Mouse (Mus musculus): ENCODE measurements around the gene Sdf2. TPM values are rescaled to one million over a fixed set of nuclear protein-coding genes. Genes with fewer than 3 reads are reported as not detected.

Sdf2 gene
- polyA plus RNA-seq, 1 experiment from 2014 or later: 30.7 TPM

GRCm38 (mm10) chr11:78231518-78231917, 14.0 kb upstream of the Sdf2 start:
- Histone ChIP-seq H3K27me3 (replicated peaks) (no peaks in the 10 kb centered on the region), H3K4me1 (no peaks in the 10 kb centered on the region), H3K9me3 (replicated peaks) (no peaks in the 10 kb centered on the region), H3K27ac (no peak overlapping the region), H3K9ac (no peak overlapping the region), H3K4me2 (no peak overlapping the region), H3K36me3 (peaks cover 95% of the 10 kb centered on the region), H3K4me3 (no peak overlapping the region)
- no peak for ATAC-seq
- 80% methylated on average over 6 of the region's 6 CpGs for WGBS (ENCODE audit: insufficient replicate concordance)

GRCm38 (mm10) chr11:78240193-78240857, 5.2 kb upstream of the Sdf2 start:
- Histone ChIP-seq H3K9me3 (replicated peaks) (no peaks in the 10 kb centered on the region), H3K4me3 (no peak overlapping the region), H3K27ac (no peak overlapping the region), H3K36me3 (peaks cover 46% of the 10 kb centered on the region), H3K9ac (no peak overlapping the region), H3K27me3 (replicated peaks) (no peaks in the 10 kb centered on the region), H3K4me2 (no peak overlapping the region), H3K4me1 (peaks cover 23% of the 10 kb centered on the region)
- WGBS (ENCODE audit: insufficient replicate concordance): 86% methylated on average over 9 of the region's 9 CpGs
- no peak for ATAC-seq

DNA sequence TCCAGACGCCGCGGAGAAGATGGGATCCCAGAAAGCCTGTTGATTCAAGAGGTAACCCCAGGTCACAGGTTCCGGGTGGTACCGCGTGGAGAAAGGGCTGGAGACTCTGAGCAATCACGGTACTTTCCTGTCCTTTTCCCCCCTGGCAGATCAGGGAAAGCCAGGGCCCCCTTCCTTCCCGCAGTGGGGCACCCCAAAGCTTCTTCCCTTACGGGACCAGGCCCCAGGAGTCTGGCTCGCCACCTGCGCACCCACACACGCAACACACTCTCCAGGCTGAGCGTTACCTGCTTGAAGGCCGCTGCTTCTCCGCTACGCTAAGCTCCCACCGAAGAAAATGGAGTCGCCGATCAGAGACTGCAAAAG, 302 bp upstream of the Sdf2 start:
- H3K27ac ChIP-seq: peak overlapping the region; percentile 95
- H3K9ac ChIP-seq: peak overlapping the region; percentile 82
- WGBS (ENCODE audit: insufficient replicate concordance): under 1% methylated on average over 19 of the region's 19 CpGs
- no peaks in the 10 kb centered on the region for H3K9me3 ChIP-seq (replicated peaks)
- no peaks in the 10 kb centered on the region for H3K27me3 ChIP-seq (replicated peaks)
- H3K4me1 ChIP-seq: peaks cover 44% of the 10 kb centered on the region
- peak overlapping the region; percentile 85 for H3K4me2 ChIP-seq
- H3K36me3 ChIP-seq: peaks cover 19% of the 10 kb centered on the region
- peak overlapping the region; percentile 76 for H3K4me3 ChIP-seq
- ATAC-seq: peak; percentile 36

- Histone ChIP-seq H3K27ac (peak overlapping the region; percentile 95), H3K9ac (peak overlapping the region; percentile 82), H3K9me3 (replicated peaks) (no peaks in the 10 kb centered on the region), H3K27me3 (replicated peaks) (no peaks in the 10 kb centered on the region), H3K4me1 (peaks cover 44% of the 10 kb centered on the region), H3K4me3 (peak overlapping the region; percentile 76), H3K36me3 (peaks cover 23% of the 10 kb centered on the region), H3K4me2 (peak overlapping the region; percentile 85)
- ATAC-seq: no peak
- 50% methylated on average over 7 of the region's 7 CpGs for WGBS (ENCODE audit: insufficient replicate concordance)
Observed at GRCm38 (mm10) chr11:78246318-78247011, 919 bp downstream of the Sdf2 start.

DNA sequence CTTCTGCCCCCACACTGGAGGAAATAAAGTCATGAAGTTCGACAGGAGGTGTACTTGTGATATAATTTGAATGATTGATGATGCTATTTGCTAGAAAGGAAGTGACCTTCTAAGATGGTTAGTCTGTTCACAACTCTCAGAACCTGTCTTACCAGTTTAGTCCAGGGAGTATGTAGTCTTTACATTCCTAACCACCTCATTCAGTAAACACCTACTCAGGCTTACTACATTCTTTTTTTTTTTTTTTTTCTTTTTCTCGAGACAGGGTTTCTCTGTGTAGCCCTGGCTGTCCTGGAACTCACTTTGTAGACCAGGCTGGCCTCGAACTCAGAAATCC, 1.4 kb downstream of the Sdf2 start:
- H3K27ac ChIP-seq: no peak overlapping the region; the same call in 1 of the 2 replicates
- peak overlapping the region; percentile 85 for H3K4me2 ChIP-seq
- no peaks in the 10 kb centered on the region for H3K9me3 ChIP-seq (replicated peaks)
- H3K27me3 ChIP-seq (replicated peaks): no peaks in the 10 kb centered on the region
- H3K36me3 ChIP-seq: peaks cover 25% of the 10 kb centered on the region
- ATAC-seq: no peak
- peak overlapping the region; percentile 82; the same call in 1 of the 2 replicates for H3K9ac ChIP-seq
- WGBS (ENCODE audit: insufficient replicate concordance): 59% methylated on average over 3 of the region's 3 CpGs
- peak overlapping the region; percentile 76 for H3K4me3 ChIP-seq
- H3K4me1 ChIP-seq: peaks cover 44% of the 10 kb centered on the region

- peak overlapping the region; percentile 37; the same call in 1 of the 2 replicates for H3K9ac ChIP-seq
- peak overlapping the region; percentile 49 for H3K27ac ChIP-seq
- no peak for ATAC-seq
- no peaks in the 10 kb centered on the region for H3K9me3 ChIP-seq (replicated peaks)
- peaks cover 30% of the 10 kb centered on the region for H3K36me3 ChIP-seq
- 52% methylated on average over 4 of the region's 4 CpGs for WGBS (ENCODE audit: insufficient replicate concordance)
- H3K27me3 ChIP-seq (replicated peaks): no peaks in the 10 kb centered on the region
- H3K4me3 ChIP-seq: peak overlapping the region; percentile 30
- H3K4me1 ChIP-seq: peaks cover 44% of the 10 kb centered on the region
- peak overlapping the region; percentile 85 for H3K4me2 ChIP-seq
Observed at GRCm38 (mm10) chr11:78247727-78248140, 2.2 kb downstream of the Sdf2 start.

DNA sequence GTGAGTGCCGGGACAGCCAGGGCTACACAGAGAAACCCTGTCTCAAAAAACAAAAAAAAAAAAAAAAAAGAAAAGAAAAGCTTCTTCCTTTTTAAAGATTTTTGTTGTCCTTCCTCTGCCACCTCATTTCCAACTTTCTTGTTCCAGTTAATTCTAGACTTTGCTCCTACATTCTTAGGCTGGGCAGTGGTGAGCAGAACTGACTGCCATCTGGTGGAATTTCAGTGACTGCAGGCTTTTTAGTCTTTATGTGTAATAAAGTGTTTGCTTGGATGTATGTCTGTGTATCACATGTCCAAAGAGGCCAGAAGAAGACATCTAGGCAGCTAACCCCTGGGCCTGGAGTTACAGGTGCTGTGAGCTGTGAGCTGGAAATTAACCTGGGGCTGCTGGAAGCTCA, 11.1 kb downstream of the Sdf2 start:
- Histone ChIP-seq H3K27ac (no peak overlapping the region), H3K9me3 (replicated peaks) (no peaks in the 10 kb centered on the region), H3K27me3 (replicated peaks) (peaks cover 4% of the 10 kb centered on the region; the same call in 1 of the 2 replicates), H3K4me3 (no peak overlapping the region), H3K4me1 (no peaks in the 10 kb centered on the region), H3K9ac (no peak overlapping the region), H3K36me3 (peaks cover 34% of the 10 kb centered on the region), H3K4me2 (no peak overlapping the region)
- no peak for ATAC-seq
- WGBS (ENCODE audit: insufficient replicate concordance): 73% methylated on average over 1 of the region's 1 CpGs

GRCm38 (mm10) chr11:78260489-78261258, 15.1 kb downstream of the Sdf2 start:
- Histone ChIP-seq H3K27ac (0 out of 2 replicates have a peak overlapping the region, but pooled peaks have one; percentile 40), H3K9me3 (replicated peaks) (no peaks in the 10 kb centered on the region), H3K36me3 (peaks cover 26% of the 10 kb centered on the region), H3K9ac (peak overlapping the region; percentile 95; the same call in 1 of the 2 replicates), H3K27me3 (replicated peaks) (peaks cover 4% of the 10 kb centered on the region; the same call in 1 of the 2 replicates), H3K4me3 (peak overlapping the region; percentile 95), H3K4me2 (peak overlapping the region; percentile 97), H3K4me1 (peaks cover 18% of the 10 kb centered on the region)
- WGBS (ENCODE audit: insufficient replicate concordance): 75% methylated on average over 2 of the region's 2 CpGs
- no peak for ATAC-seq

- WGBS (ENCODE audit: insufficient replicate concordance): under 1% methylated on average over 96 of the region's 115 CpGs
- Histone ChIP-seq H3K4me2 (peak within 1 kb of the TSS; percentile 97), H3K36me3 (peaks cover 35% of the 10 kb centered on the region), H3K27ac (peak within 1 kb of the TSS; percentile 89), H3K9ac (peak within 1 kb of the TSS; percentile 95), H3K27me3 (replicated peaks) (peaks cover 4% of the 10 kb centered on the region; the same call in 1 of the 2 replicates), H3K9me3 (replicated peaks) (no peaks in the 10 kb centered on the region), H3K4me1 (peaks cover 18% of the 10 kb centered on the region), H3K4me3 (peak within 1 kb of the TSS; percentile 95)
- peak; percentile 98 for ATAC-seq
Observed at GRCm38 (mm10) chr11:78261380-78262352, 16.1 kb downstream of the Sdf2 start, which contains the start of gene 2610507B11Rik. Gene 2610507B11Rik (plus strand): TSS chr11:78261752.

- no peaks in the 10 kb centered on the region for H3K9me3 ChIP-seq (replicated peaks)
- H3K27me3 ChIP-seq (replicated peaks): peaks cover 4% of the 10 kb centered on the region; the same call in 1 of the 2 replicates
- H3K4me2 ChIP-seq: peak overlapping the region; percentile 97
- H3K4me3 ChIP-seq: peak overlapping the region; percentile 95
- no peak for ATAC-seq
- 4% methylated on average over 8 of the region's 8 CpGs for WGBS (ENCODE audit: insufficient replicate concordance)
- peak overlapping the region; percentile 95 for H3K9ac ChIP-seq
- peak overlapping the region; percentile 52 for H3K27ac ChIP-seq
- H3K36me3 ChIP-seq: peaks cover 44% of the 10 kb centered on the region
- H3K4me1 ChIP-seq: peaks cover 18% of the 10 kb centered on the region
Observed at GRCm38 (mm10) chr11:78262550-78262949, 17.0 kb downstream of the Sdf2 start.

DNA sequence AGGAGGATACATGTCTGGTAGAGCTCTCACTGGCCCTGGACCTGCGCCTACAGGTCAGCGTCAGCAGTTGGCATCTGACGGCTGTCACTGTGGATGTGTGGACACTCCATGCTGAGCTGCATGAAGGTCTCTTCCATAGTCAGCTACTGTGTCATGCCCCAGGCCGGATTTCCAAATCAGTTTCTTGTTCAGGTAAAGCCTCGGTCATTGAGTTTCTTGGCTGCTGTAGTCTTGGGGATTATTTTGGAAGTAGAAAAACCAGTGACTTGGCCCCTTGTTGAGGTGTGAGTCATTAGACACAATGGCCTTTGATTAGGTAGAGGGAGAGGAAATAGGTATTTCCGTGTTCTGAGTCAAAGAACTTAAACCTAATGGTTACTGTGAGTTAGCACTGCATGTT, 20.0 kb downstream of the Sdf2 start:
- H3K4me2 ChIP-seq: no peak overlapping the region
- 85% methylated on average over 6 of the region's 6 CpGs for WGBS (ENCODE audit: insufficient replicate concordance)
- H3K9ac ChIP-seq: no peak overlapping the region
- H3K27ac ChIP-seq: no peak overlapping the region
- no peak for ATAC-seq
- H3K27me3 ChIP-seq (replicated peaks): no peaks in the 10 kb centered on the region
- H3K9me3 ChIP-seq (replicated peaks): no peaks in the 10 kb centered on the region
- peaks cover 18% of the 10 kb centered on the region for H3K4me1 ChIP-seq
- H3K4me3 ChIP-seq: no peak overlapping the region
- H3K36me3 ChIP-seq: peaks cover 72% of the 10 kb centered on the region
